Mouse (Mus musculus): ENCODE data around the gene Sbds. TPM values are rescaled to one million over a fixed set of nuclear protein-coding genes. Genes with fewer than 3 reads are reported as not detected.

Sbds gene
- 92.8 TPM for polyA plus RNA-seq (2014; fragmentation: Illumina TruSeq; extraction: RNeasy Lipid Tissue Mini Kit (QIAGEN cat#74804); ENCODE audit: low read depth, low replicate concordance)

GRCm38 (mm10) chr5:130255017-130255720, at the start of gene Sbds, which contains the start of gene Tyw1:
Sbds (minus strand) TSS chr5:130255530.
Tyw1 (plus strand) TSS chr5:130255619.

GRCm38 (mm10) chr5:130216781-130217180, 38.5 kb downstream of the Sbds start, which contains the start of gene Tmem248:
Tmem248 (plus strand) TSS chr5:130217081.

Other genes with a start within 250 kb of the Sbds start
- gene Asl, start 226.3 kb downstream of the Sbds start, polyA plus RNA-seq (2014; fragmentation: Illumina TruSeq; extraction: RNeasy Lipid Tissue Mini Kit (QIAGEN cat#74804); ENCODE audit: low read depth, low replicate concordance): 76.8 TPM
- gene Crcp, start 226.2 kb downstream of the Sbds start, polyA plus RNA-seq (2014; fragmentation: Illumina TruSeq; extraction: RNeasy Lipid Tissue Mini Kit (QIAGEN cat#74804); ENCODE audit: low read depth, low replicate concordance): 30.6 TPM
- 34.7 TPM for gene Tpst1, start 182.2 kb downstream of the Sbds start, polyA plus RNA-seq (2014; fragmentation: Illumina TruSeq; extraction: RNeasy Lipid Tissue Mini Kit (QIAGEN cat#74804); ENCODE audit: low read depth, low replicate concordance)
- 5.0 TPM for gene Kctd7, start 110.7 kb downstream of the Sbds start, polyA plus RNA-seq (2014; fragmentation: Illumina TruSeq; extraction: RNeasy Lipid Tissue Mini Kit (QIAGEN cat#74804); ENCODE audit: low read depth, low replicate concordance)
- gene Rabgef1, start 83.7 kb downstream of the Sbds start, polyA plus RNA-seq (2014; fragmentation: Illumina TruSeq; extraction: RNeasy Lipid Tissue Mini Kit (QIAGEN cat#74804); ENCODE audit: low read depth, low replicate concordance): 31.3 TPM
- gene Tmem248, start 38.4 kb downstream of the Sbds start, polyA plus RNA-seq (2014; fragmentation: Illumina TruSeq; extraction: RNeasy Lipid Tissue Mini Kit (QIAGEN cat#74804); ENCODE audit: low read depth, low replicate concordance): 43.4 TPM
- 15.6 TPM for gene Tyw1, start 89 bp upstream of the Sbds start, polyA plus RNA-seq (2014; fragmentation: Illumina TruSeq; extraction: RNeasy Lipid Tissue Mini Kit (QIAGEN cat#74804); ENCODE audit: low read depth, low replicate concordance)
- gene Caln1, start 113.9 kb upstream of the Sbds start, polyA plus RNA-seq (2014; fragmentation: Illumina TruSeq; extraction: RNeasy Lipid Tissue Mini Kit (QIAGEN cat#74804); ENCODE audit: low read depth, low replicate concordance): not detected
- not detected for gene A330070K13Rik, start 129.1 kb upstream of the Sbds start, polyA plus RNA-seq (2014; fragmentation: Illumina TruSeq; extraction: RNeasy Lipid Tissue Mini Kit (QIAGEN cat#74804); ENCODE audit: low read depth, low replicate concordance)